Mouse (Mus musculus) retina, postnatal 7 days (tissue): ENCODE results near the gene Hecw2.

Experiments used
- DNase-seq: peaks from one replicate; pipeline ENCODE4 v3.0.0-alpha.2; 2012; ENCODE audit warnings: low read depth, low spot score

Gene Hecw2

GRCm38 (mm10) chr1:54194954-54195305 is at the start of gene Hecw2:
Gene Hecw2 (minus strand): TSS chr1:54195168.
- DNase-seq: peak; percentile 20

GRCm38 (mm10) chr1:54242722-54243121 is 47.8 kb upstream of the Hecw2 start:
- DNase-seq: no peak

GRCm38 (mm10) chr1:54220273-54220672 is 25.3 kb upstream of the Hecw2 start:
- no peak for DNase-seq

DNA sequence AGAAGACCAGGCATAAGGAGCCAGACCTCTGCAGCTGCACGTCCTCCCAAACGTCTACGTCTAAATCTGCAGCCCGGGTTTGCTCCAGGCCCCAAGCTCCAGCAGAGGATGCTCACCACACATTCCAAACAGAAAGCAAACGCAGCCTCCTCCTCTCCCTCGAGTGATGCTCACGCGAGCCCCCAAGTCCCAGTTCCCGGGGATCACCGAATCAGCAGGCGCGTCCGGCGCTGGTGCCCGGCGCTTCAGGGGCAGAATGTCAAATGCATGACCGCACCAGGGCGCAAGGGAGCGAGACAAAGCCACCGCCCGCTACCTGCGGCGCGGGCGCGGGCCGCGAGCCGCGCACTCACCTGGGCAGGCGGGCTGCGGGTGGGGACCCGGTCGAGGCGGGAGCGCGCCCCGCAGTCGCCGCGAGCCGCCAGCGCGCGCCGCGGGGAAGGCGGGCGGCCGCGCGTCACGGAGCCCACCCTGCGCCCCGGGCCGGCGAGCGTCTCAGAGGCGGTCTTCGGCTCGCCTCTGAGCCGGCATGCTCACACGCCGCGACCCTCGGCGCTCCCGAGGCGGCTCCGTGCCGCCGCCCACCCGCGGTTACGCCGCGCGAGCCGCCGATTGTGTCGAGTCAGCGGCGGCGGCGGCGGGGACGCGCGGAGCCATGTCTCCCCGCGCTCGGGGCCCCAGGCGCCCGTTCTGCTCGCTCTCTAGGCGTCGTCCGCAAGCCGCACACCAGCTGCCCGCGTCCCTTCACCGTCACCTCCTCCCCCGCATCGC is 600 bp downstream of the Hecw2 start:
- DNase-seq: peak; percentile 23

DNA sequence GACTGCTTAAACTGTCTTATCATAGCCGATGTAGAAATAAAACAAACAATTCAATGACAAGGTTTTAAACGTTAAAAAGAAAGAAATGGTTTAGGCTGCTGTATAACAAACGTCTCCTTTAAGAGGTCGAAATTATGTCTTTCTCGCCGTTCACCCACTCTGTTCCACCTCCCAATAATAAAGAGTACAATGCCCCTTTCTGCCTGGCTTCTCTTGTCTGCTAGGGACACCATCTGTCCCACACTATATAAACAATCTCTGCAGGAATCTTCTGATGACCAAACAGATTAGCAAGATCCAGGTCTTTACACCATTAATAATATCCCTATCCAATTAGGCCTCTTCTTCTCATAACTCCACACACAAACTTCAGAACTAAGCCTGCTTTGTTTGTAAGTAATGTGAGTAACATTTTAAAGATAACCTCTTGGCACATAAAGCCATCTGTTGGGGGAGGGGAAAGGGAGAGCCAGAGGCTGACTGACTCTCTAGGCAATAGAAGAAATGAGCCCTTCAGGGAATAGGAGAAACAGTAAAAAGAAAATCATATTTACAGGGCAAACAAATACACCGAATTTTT is 1.7 kb downstream of the Hecw2 start:
- DNase-seq: peak; percentile 14

- no peak for DNase-seq
Observed at GRCm38 (mm10) chr1:54187579-54187978, 7.4 kb downstream of the Hecw2 start.

- DNase-seq: no peak
Observed at GRCm38 (mm10) chr1:54186347-54186746, 8.6 kb downstream of the Hecw2 start.

DNA sequence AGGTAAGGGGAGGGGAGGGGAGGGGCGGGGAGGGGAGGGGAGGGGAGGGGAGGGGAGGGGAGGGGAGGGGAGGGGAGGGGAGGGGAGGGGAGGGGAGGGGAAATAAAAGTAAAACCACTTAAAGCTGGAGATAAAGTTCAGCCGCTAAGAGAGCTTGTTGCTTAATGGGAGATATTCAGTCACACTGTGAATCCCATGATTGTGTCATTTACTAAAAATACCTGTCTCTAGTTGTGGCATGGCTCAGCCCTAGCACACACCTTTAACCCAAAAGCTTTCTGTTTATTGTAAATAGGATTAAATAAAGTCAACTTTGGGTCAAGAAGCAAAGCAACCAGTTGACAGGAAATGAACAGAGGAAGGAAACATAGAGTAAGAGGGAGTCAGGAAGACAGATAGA is 14.3 kb downstream of the Hecw2 start:
- DNase-seq: no peak

GRCm38 (mm10) chr1:54179179-54179578 is 15.8 kb downstream of the Hecw2 start:
- no peak for DNase-seq

- no peak for DNase-seq
Observed at GRCm38 (mm10) chr1:54176592-54176991, 18.4 kb downstream of the Hecw2 start.

DNA sequence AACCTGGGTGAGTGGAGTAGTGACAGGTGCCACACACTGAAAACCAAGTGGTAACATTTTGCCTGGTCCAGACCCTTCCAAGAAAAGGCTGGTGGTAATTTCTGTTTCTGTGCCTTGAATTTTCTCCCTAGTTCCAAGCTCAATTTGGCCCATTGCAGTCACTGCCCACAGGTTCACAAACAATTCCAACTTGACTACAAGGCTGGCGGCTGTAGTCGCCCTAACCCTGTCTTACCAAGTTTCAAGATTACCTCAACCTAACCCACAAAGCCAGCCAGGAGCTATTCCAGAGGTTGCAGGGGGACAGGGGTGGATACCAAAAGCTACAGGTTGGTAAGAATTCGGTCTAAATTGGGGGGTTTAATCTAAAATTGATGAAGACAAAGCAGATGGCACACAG is 27.0 kb downstream of the Hecw2 start:
- no peak for DNase-seq

GRCm38 (mm10) chr1:54159531-54159930 is 35.4 kb downstream of the Hecw2 start:
- no peak for DNase-seq

GRCm38 (mm10) chr1:54153216-54153786 is 41.7 kb downstream of the Hecw2 start:
- DNase-seq: no peak

GRCm38 (mm10) chr1:54145106-54145505 is 49.9 kb downstream of the Hecw2 start:
- no peak for DNase-seq

DNA sequence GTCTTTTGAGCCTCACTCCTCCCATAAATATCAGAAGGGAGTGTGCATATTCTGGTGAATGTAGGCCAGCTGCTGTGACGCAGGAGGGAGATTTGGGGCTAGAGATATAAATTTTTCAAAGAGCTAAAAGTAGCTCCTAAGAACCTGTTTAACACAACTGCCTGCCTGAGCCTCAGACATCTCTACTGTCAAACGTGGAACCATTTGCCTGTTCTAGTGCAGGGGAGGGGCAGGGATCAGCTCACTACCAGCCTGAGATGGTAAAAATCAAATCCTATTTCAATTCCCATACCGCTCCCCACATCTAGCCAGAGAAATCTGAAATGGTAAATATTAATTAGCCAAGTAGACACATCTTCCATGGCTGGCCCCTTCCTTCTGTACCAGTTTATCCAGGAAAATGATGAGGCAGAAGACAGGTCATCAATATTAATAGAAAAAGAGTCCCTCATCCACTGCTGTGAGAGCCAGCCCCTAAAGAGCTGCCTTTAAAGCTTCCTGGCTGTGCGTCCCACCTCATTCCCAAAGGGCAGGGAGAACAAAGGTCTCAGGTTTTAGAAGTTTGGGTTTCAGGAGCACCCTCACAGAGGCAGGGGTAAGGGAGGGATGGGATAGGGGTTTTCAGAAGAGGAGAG is 61.0 kb downstream of the Hecw2 start:
- DNase-seq: no peak

DNA sequence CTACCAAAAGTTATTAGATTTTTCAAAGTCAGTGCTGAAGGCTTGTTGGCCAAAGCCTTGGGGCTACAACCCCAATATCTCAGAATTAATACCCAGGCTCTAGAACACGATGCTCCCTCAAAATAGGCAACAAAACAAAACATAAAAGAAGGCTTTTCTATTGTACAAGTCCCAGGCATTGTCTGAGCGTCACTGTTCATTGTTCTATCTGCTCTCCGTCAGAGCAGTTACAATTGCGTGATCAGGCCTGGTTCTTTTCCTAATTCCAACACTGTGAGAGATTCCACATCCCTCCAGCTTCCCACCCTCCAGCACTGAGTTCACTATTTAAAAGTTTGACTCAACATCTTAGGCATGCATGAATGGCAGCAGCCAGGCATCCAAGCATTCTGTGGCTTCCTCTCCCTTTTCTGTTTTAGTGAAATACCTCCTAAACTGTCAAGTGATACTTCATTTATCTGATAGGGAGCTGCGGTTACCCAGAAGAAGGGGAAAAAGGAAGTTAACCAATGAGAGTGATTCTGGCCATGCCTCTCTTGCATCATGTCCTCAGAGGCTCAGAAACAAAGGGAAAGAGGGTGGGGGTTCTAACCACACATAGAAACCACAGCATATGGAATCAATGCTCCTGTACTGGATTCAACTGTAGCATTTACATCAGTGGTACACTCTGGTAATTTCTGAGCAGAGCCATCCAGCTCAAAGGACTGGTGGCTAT is 66.1 kb downstream of the Hecw2 start:
- DNase-seq: no peak

DNA sequence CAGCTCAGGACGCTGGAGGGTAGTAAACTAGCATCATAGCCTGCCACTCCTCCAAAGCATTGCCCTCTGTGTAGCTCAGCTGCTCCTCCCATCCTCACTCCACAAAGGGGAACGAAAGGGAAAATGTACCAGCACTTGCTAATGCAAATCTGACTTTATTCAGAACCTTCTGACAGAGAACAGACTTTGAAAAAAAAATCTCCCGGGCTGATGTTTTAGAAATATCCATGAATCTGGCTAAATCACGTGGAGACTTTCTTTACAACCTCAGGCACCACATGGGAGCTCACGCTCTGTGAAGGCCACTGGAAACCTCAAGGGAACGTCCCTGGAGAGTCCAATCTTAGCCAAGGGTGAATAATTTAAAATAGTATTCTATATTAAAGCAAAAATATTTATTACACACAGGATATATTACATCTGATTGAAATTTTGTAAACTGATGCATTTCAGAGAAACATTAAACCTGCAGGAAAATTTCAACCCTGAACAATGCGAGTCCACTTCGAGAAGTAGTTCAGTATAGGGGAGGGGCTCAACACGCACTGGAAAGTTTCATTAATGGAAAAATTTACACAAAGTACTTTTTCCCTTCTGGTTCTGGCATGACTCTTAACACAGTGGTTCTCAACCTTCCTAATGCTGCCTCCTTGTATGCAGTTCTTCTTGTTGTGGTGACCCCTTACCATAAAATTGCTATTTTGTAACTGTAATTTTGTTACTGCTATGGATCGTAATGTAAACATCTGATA is 67.8 kb downstream of the Hecw2 start:
- no peak for DNase-seq

DNA sequence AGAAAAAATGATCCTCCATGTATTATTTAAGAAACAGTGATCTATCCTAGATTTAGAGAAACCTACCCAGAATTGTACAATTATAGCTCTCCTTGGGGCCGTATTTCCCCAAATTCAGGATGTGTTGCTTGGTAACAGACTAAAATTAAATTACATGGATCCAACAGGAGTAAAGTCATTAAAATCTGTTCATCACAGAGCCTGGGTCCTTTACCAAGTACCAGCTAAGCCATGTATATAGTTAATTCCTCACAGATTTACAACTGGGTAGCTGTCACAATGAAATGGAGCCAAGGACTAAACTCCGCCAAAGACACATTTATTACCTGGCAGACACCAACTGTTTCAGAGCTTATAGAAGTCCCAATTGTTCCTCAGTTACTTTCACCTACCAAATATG is 72.4 kb downstream of the Hecw2 start:
- no peak for DNase-seq

DNA sequence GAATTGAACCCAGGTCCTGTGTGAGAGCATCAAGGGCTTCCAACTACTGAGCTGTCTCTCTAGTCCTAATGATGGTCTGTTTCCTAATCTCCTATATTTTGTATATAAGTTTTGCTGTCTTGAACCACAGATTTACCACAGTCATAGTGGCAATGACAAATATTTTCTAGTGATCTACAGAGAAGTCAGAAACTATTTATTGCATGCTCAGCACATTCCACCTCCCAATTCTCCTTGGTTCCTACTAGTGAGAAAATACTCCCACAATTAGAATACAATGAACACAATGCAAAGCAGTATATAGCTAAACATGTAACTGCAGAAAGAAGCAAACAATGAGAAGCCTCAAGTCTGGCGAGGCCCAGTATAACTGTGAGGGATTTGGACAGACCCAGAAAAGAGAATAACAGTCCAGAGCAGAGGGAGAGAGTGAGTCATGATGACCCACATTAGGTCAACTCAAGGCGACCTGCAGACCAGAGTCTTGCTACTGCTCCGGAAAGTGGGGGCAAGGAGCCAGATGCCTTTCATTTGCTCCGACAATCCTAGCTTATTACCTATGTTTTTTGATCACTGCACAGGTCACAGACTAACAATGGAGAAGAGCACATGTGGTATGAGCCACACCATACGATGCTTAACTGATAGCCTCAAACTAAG is 73.8 kb downstream of the Hecw2 start:
- DNase-seq: no peak

GRCm38 (mm10) chr1:54119638-54120320 is 75.2 kb downstream of the Hecw2 start:
- DNase-seq: no peak
